Mouse (Mus musculus): ENCODE measurements around the gene Armh3.

DNA sequence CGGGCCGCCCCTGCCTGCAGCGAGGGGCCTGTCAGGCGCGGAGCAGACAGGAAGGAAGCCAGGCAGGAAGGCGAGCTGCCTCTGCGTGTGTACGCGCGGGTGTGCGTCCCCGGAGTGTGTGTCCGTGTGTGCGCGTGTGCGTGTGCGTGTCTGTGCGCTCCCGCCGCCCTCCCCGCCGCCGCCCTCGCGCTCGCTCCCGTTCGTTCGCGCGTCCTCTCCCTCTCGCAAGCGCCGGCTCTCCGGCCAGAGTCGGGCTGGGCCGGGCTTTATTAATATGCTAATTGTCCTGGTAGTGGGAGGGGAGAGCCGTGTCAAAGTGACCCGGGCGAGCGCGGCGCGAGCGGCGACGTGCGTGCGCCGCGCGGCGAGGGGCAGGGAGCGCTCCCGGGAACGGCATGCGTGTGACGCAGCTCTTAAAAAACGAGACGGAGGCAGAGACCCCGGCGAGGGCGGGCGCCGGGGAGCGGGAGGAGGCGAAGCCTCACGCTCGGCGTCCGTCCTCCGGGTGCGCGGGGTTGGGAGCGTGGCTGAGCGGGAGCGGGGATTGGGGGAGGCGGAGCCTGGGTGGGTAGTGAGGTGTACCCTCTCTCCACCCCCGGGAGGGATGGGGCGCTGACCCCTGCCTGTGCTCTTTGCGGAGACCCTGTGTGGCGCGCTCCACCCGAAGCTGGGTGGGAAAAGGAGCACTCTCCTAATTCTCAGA, 46.9 kb upstream of the Armh3 start, which contains the start of gene Ldb1:
- no peak for TF ChIP-seq POLR2A (IDR thresholded peaks at IDR 0.05; ENCODE audit: insufficient read depth, low read length)
- no peak for TF ChIP-seq CTCF (IDR thresholded peaks at IDR 0.05; ENCODE audit: low read depth, low read length)

All from ES-Bruce4 (cell line).